Mouse (Mus musculus) liver, embryonic 15.5 days (tissue): ENCODE data around the gene Lrrc8d. TPM values are rescaled to one million over a fixed set of nuclear protein-coding genes. Genes with fewer than 3 reads are reported as not detected.
A peak's percentile ranks its signal among the peaks of the same experiment; 100 is the strongest.

ENCODE experiments used
- ATAC-seq: fragments of 200-750 bp; cut with Nextera tagmentation; 2 replicates; pipeline ENCODE4 v1.8.0; 2017; ENCODE audit warnings: moderate number of reproducible peaks, mild to moderate bottlenecking, moderate library complexity; ENCODE audit not compliant: insufficient read depth
- H3K27ac ChIP-seq: fragments of 300-500 bp; sonication (generic); replicated peaks from 2 replicates; pipeline ENCODE4 v1.5.1; 2015; ENCODE audit warnings: mild to moderate bottlenecking, inconsistent platforms
- H3K27me3 ChIP-seq: fragments of 300-500 bp; sonication (generic); 2 replicates; pipeline ENCODE4 v1.6.1; 2015; ENCODE audit warnings: mild to moderate bottlenecking, inconsistent platforms
- H3K36me3 ChIP-seq: fragments of 300-500 bp; sonication (generic); replicated peaks from 2 replicates; pipeline ENCODE4 v1.6.1; 2015; ENCODE audit warnings: moderate library complexity, mild to moderate bottlenecking, inconsistent platforms
- H3K4me1 ChIP-seq: fragments of 300-500 bp; sonication (generic); replicated peaks from 2 replicates; pipeline ENCODE4 v1.6.1; 2015; ENCODE audit warnings: inconsistent platforms
- H3K4me2 ChIP-seq: fragments of 300-500 bp; sonication (generic); 2 replicates; pipeline ENCODE4 v1.6.1; 2015; ENCODE audit warnings: moderate library complexity, mild to moderate bottlenecking, inconsistent platforms
- H3K4me3 ChIP-seq: fragments of 300-500 bp; sonication (generic); replicated peaks from 2 replicates; pipeline ENCODE4 v1.5.1; 2015; ENCODE audit warnings: mild to moderate bottlenecking, inconsistent platforms
- H3K9ac ChIP-seq: fragments of 300-500 bp; sonication (generic); 2 replicates; pipeline ENCODE4 v1.6.1; 2015; ENCODE audit warnings: moderate library complexity, mild to moderate bottlenecking, inconsistent platforms
- H3K9me3 ChIP-seq: fragments of 300-500 bp; sonication (generic); replicated peaks from 2 replicates; pipeline ENCODE4 v1.6.1; 2016; ENCODE audit warnings: inconsistent platforms
- WGBS: fragments of 180-500 bp; shearing (Covaris S2); methylation state at CpG from one replicate; pipeline ENCODE4 v1.1.7; 2015; ENCODE audit warnings: mixed read lengths; ENCODE audit not compliant: insufficient replicate concordance; 5-methylcytosine and 5-hydroxymethylcytosine counted together
- polyA plus RNA-seq: library from polyadenylated mRNA; unstranded; fragments of >200 nt; fragmentation: Nextera tagmentation; extraction: Ambion mirVana; gene quantifications from 2 replicates; pipeline ENCODE4 v1.2.1, GENCODE M21; 2015

Gene Lrrc8d
- polyA plus RNA-seq, result 8.1 and 8.4 TPM in 2 replicates

DNA sequence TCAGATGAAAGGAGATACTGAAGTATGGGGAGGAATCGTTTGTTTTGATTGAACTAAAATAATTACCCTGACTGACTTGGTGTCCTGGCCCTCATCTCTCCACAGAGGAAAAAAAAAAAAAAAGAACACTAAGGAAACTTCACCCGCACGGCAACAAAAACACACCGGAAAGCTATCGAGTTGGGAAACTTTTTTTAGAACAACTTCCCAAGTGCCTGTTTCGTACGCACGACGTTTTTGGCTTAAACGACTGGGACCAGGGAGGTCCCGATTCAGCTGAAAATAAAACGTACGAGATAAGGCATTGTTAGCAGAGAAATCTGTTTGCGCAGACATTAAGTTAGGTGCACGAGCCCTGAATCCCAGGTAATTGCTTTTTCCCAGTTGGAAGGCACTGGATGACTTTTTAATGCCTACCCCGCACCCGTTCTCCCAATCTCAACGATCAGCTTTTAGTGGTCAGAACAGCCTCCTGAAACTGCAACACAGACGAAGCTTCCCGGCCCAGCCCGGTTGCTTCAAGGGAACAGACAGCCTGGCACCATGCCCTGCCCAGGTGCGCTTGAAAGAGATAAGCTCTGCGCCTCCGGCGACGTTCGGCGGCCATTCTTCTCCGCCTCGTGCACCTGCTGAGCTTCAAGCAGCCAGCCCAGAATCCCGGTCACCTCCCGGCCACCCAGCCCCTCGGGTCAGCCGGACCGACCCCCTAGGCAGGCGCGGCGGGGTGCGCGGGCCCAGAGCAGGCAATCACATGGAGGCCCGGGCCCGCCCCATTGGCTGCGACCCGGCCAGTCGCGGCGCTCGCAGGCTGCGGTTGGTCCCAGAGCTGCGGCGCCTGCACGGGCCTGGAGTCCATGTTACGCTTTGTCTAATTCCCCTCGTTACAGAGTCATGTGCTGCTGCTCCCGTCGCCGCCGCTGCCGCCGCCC is at the start of gene Lrrc8d:
Lrrc8d (plus strand) TSS at position 829 of the 929 bp plus-strand sequence.
- Histone ChIP-seq H3K9ac (peak within 1 kb of the TSS; percentile 74), H3K9me3 (no peaks in the 10 kb centered on the region), H3K27me3 (peaks cover 32% of the 10 kb centered on the region), H3K4me3 (peak within 1 kb of the TSS; percentile 76), H3K36me3 (no peaks in the 10 kb centered on the region), H3K4me2 (peak within 1 kb of the TSS; percentile 94), H3K4me1 (peaks cover 55% of the 10 kb centered on the region), H3K27ac (peak within 1 kb of the TSS; percentile 81)
- ATAC-seq, result peak; percentile 75
- 1% methylated on average over 60 of the region's 60 CpGs for WGBS

DNA sequence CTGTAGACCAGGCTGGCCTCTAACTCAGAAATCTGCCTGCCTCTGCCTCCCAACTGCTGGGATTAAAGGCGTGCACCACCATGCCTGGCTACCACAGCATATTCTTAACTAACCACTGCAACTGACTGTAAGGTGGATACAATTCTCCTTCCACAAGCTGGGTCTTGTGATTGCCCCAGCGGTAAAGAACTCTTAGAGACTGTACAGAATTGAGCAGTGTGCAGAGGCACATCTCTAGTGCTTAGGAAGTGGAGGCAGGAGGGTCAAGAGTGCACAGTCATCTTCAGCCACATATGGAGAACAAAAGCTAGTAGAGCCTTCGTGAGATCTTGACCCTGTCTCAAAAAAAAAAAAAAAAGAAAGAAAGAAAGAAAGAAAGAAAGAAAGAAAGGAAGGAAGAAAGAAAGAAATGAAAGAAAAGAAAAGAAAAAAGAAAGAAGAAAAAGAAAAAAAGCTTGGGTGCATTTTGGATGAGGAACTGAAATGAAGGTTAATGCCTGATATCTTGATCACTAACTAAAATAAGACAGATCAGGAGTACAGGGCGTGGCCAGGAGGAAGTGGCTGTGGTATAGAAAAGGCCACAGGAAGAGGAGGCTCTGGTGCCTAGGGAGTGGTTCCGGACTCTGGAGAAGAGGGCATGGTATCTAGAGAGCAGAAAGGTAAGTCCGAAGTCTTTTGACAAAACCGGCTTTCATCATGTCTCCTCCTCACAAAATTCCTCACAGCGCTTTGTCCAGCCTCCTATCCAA is 48.9 kb upstream of the Lrrc8d start:
- Histone ChIP-seq H3K36me3 (no peaks in the 10 kb centered on the region), H3K9ac (no peak overlapping the region), H3K9me3 (no peaks in the 10 kb centered on the region), H3K27me3 (no peaks in the 10 kb centered on the region), H3K4me3 (peak overlapping the region; percentile 32), H3K4me1 (peaks cover 34% of the 10 kb centered on the region), H3K27ac (0 out of 2 replicates have a peak overlapping the region, but pooled peaks have one; percentile 6), H3K4me2 (peak overlapping the region; percentile 59)
- 25% methylated on average over 8 of the region's 8 CpGs for WGBS
- ATAC-seq, result no peak

DNA sequence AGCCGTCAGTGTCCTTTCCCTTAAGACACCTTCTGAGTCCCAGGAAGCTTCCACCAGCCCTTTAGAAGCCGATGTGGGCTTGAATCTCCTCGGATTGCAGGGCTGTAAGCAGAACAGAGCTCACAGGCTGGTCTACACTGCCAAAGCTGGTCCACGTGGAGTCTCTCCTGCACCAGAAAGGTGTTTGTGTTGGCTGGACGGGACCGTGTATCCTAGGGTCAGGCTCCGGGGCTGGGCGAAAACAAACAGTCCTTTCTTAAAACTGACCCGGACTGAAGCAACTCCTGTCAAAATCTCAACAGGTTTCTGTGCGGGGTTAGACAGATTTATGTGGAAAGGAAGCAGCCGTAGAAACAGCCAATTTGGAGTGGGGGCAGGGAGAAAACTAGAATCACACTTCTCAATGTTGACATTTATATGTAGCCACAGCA is 48.2 kb upstream of the Lrrc8d start:
- 10% methylated on average over 11 of the region's 11 CpGs for WGBS
- Histone ChIP-seq H3K27ac (0 out of 2 replicates have a peak overlapping the region, but pooled peaks have one; percentile 6), H3K36me3 (no peaks in the 10 kb centered on the region), H3K9me3 (no peaks in the 10 kb centered on the region), H3K9ac (no peak overlapping the region), H3K4me3 (peak overlapping the region; percentile 32), H3K4me2 (peak overlapping the region; percentile 59), H3K27me3 (no peaks in the 10 kb centered on the region), H3K4me1 (peaks cover 34% of the 10 kb centered on the region)
- ATAC-seq, result no peak

DNA sequence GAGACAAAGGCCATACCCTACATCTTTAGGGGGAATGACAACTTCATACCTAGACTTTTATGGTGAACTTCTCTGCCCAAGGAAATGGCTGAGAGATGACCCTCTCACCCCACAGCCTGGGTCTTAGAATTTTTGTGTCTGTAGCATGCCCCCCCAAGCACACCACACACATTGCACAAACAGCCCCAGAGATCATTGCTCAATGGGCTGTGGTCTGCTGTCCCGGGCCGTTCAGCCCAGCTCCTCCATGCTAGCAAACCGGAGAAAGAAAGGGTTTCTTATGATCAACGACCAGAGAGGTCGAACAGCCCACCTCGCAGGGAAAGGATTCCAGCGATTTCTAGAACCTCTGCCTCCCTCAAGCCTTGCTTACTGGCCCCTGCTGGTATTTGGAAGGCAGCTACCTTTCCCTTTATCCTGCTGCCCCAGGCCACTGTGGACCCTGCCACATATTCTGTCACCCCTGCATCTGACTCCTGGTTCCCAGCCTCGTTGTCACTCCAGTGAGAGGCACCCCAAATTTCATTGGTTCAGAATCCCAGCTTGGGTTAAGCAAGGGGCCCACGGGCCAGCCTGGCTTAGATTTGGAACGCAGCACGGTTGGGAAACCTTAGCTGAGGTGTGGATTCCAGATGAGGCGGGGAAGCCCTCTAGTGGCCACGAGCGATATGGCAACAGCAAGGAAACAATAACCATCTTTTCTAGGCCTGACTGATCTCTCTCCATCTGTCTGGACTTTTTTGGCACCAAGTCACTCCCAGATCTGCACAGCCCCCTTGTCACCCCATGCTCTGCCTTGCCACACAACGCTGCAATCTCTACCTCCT is 45.3 kb upstream of the Lrrc8d start:
- Histone ChIP-seq H3K27me3 (no peaks in the 10 kb centered on the region), H3K4me3 (0 out of 2 replicates have a peak overlapping the region, but pooled peaks have one; percentile 2), H3K36me3 (no peaks in the 10 kb centered on the region), H3K4me2 (peak overlapping the region; percentile 47), H3K4me1 (peaks cover 25% of the 10 kb centered on the region), H3K27ac (no peak overlapping the region), H3K9me3 (no peaks in the 10 kb centered on the region), H3K9ac (no peak overlapping the region)
- 18% methylated on average over 15 of the region's 15 CpGs for WGBS
- peak; percentile 61 for ATAC-seq

DNA sequence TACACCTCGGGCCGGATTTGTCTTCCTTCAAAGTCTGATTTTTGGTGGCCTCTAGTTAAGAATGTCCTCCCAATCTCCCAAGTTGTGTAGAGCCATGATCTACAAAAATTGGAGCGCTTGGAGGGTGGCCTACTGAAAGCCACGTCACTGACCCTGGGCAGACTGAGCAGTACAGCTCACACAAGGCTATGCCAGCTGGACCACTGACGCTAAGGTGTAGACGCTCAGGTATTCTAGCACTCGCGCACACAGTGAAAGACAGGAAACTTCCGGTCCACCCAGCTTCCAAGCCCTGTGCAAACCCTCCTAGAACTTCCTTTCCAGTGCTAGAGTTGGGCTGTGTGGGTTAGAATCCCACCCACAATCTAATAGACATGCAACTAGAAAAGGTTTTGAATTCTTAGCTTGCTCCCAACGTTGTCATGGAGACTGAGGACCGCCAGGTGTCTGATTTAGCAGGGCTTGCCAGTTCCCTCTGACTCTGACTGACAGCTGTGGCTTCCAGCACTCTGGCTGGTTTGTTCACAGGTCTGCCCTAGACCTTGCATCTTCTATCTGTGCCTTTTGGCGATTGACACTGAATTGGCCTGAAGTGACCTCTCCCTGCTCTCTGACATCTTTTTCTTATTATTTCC is 44.6 kb upstream of the Lrrc8d start:
- WGBS, result 66% methylated on average over 12 of the region's 12 CpGs
- H3K9ac ChIP-seq, result no peak overlapping the region

DNA sequence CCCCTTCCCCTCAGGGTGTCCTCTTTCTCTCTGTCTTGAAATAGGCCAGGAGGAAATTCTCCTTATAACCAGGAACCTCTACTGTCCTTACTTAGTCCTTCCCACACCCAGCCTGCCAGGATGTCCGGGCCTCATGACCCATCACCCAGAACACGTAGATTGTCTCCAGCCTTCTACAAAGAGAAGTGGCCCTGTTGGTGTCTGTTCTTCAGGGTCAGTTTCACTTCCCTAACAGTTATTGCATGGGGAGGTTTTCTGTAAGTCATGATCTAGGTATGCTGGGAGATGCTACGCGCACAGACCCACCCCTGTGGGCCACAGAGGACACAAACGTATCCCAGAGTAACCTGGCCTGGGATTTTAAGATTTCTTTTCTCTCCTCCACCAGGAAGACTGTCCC is 37.9 kb upstream of the Lrrc8d start:
- Histone ChIP-seq H3K9me3 (no peaks in the 10 kb centered on the region), H3K4me3 (no peak overlapping the region), H3K4me2 (no peak overlapping the region), H3K4me1 (no peaks in the 10 kb centered on the region), H3K27ac (no peak overlapping the region), H3K36me3 (no peaks in the 10 kb centered on the region), H3K27me3 (no peaks in the 10 kb centered on the region), H3K9ac (no peak overlapping the region)
- WGBS, result 65% methylated on average over 5 of the region's 5 CpGs
- no peak for ATAC-seq

More for the DNA sequence above, 44.6 kb upstream of the Lrrc8d start:
- no peak overlapping the region for H3K4me2 ChIP-seq
- no peak overlapping the region for H3K4me3 ChIP-seq
- peaks cover 20% of the 10 kb centered on the region for H3K4me1 ChIP-seq
- H3K27ac ChIP-seq, result no peak overlapping the region
- H3K27me3 ChIP-seq, result no peaks in the 10 kb centered on the region
- H3K9me3 ChIP-seq, result no peaks in the 10 kb centered on the region
- H3K36me3 ChIP-seq, result no peaks in the 10 kb centered on the region
- ATAC-seq, result no peak

DNA sequence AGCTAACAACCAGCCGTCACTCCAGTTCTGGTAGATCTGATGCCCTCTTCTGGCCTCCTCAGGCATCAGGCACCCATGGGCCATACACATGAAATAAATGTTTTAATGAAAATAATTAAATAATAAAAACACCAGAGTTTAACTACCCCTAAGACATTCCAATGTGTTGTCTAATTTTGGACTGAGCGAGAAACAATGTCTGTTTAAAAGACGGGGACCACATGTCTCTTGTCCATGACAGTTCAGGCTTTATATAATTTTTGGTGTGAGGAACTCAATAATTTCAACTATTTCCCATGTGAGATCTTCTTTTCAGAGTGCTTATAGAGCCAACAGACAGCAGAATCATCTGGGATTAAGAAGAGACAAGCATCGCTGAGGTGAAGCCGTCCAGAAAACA is 32.8 kb upstream of the Lrrc8d start:
- H3K27ac ChIP-seq, result no peak overlapping the region
- H3K27me3 ChIP-seq, result no peaks in the 10 kb centered on the region
- WGBS, result 81% methylated on average over 5 of the region's 5 CpGs
- H3K4me2 ChIP-seq, result no peak overlapping the region
- H3K4me1 ChIP-seq, result no peaks in the 10 kb centered on the region
- no peak overlapping the region for H3K4me3 ChIP-seq
- no peaks in the 10 kb centered on the region for H3K36me3 ChIP-seq
- H3K9me3 ChIP-seq, result no peaks in the 10 kb centered on the region
- no peak overlapping the region for H3K9ac ChIP-seq
- no peak for ATAC-seq

DNA sequence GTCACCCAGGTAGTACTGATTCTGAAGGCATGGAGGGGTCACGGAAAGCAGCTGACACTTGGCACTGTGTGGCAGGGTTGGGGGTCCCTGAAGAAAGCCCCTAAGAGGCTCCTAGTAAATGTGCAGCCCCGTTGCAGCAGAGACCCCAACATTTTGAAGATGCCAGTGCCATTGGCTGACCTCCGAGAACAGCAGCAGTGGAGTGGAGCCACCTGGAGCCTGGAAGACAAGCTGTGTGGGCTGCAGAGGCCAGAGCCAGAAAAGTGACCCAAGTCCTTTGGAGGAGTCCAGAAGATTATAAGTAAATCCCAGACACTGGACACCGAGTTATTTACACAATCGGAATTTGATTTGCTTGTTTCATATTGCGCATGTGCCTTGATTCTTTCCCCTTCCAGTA is 32.4 kb upstream of the Lrrc8d start:
- WGBS, result 71% methylated on average over 6 of the region's 6 CpGs
- H3K27me3 ChIP-seq, result no peaks in the 10 kb centered on the region
- no peak overlapping the region for H3K9ac ChIP-seq
- H3K4me3 ChIP-seq, result no peak overlapping the region
- ATAC-seq, result no peak
- no peak overlapping the region for H3K27ac ChIP-seq
- H3K9me3 ChIP-seq, result no peaks in the 10 kb centered on the region
- H3K4me2 ChIP-seq, result no peak overlapping the region
- no peaks in the 10 kb centered on the region for H3K36me3 ChIP-seq
- no peaks in the 10 kb centered on the region for H3K4me1 ChIP-seq

DNA sequence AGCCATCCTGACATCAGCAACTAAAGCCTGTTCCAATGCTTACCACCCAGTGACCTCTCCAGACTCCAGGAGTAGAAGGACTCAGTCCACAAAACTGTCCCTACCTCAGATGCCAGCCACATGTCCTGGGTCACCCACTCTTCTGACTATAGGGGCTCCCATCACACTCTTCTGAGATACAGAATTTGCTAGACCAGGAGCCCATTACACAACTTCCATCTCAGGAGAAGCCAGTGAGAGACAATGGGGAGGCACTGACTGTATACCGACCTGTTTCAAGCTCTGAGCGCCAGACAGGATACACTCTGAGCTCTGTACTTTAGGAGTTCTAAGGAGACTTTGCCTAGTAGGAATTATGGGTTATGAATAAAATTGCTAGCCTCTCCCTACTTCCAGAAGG is 30.7 kb upstream of the Lrrc8d start:
- H3K9ac ChIP-seq, result no peak overlapping the region
- no peak overlapping the region for H3K27ac ChIP-seq
- no peaks in the 10 kb centered on the region for H3K27me3 ChIP-seq
- no peaks in the 10 kb centered on the region for H3K9me3 ChIP-seq
- H3K36me3 ChIP-seq, result no peaks in the 10 kb centered on the region
- H3K4me2 ChIP-seq, result no peak overlapping the region
- H3K4me3 ChIP-seq, result no peak overlapping the region
- H3K4me1 ChIP-seq, result no peaks in the 10 kb centered on the region
- no peak for ATAC-seq
- WGBS, result 53% methylated on average over 2 of the region's 2 CpGs
